Comparison of ENCODE assay signal across 18 mouse cellular contexts in the genomic region with DNA sequence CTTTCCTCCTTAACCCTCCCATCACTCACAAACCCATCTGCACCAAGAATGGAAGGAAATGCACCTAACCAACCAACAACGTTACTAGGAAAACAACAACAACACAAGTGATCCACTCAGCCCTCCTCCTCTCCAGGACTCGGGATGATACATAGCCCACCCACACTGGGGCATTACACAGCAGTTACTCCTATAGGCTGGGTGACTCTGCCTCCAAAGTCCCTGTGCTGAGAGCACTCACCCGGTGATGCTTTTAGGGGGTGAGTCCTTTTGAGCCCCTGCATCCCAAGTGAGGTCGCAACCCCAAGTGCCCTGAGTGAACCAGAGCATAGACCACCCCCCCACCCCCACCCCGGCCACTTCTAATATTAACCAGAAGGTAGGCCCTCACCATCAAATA.
"Had no signal": no experiment of that assay in that cellular context is flagged by ENCODE, and none has a peak within 500 bp of the region (broad histone marks: within the 10 kb centered on the region; RNA-seq: fewer than 3 reads in every experiment).

No protein-coding gene starts in this region.

- H3K4me1 ChIP-seq: intestine, embryonic 15.5 days; liver, embryonic 13.5 days; lung, embryonic 15.5 days; megakaryocyte, embryonic 14.5 days; midbrain, embryonic 12.5 days; neural tube, embryonic 15.5 days had no signal

- H3K27me3 ChIP-seq: intestine, embryonic 15.5 days; liver, embryonic 13.5 days; lung, embryonic 15.5 days; megakaryocyte, embryonic 14.5 days; midbrain, embryonic 12.5 days had no signal

- H3K4me2 ChIP-seq: intestine, embryonic 15.5 days; liver, embryonic 13.5 days; lung, embryonic 15.5 days; midbrain, embryonic 12.5 days; neural tube, embryonic 15.5 days had no signal

- H3K27ac ChIP-seq: intestine, embryonic 15.5 days; left cerebral cortex, adult 2 months; liver, embryonic 13.5 days; lung, embryonic 15.5 days; macrophage; midbrain, embryonic 12.5 days; neural tube, embryonic 15.5 days had no signal

- H3K4me3 ChIP-seq: intestine, embryonic 15.5 days; left cerebral cortex, adult 2 months; liver, embryonic 13.5 days; lung, embryonic 15.5 days; megakaryocyte, embryonic 14.5 days; midbrain, embryonic 12.5 days; myocyte; neural tube, embryonic 15.5 days had no signal

- H3K36me3 ChIP-seq: intestine, embryonic 15.5 days; liver, embryonic 13.5 days; lung, embryonic 15.5 days; midbrain, embryonic 12.5 days; neural tube, embryonic 15.5 days had no signal

- H3K9me3 ChIP-seq: intestine, embryonic 15.5 days; liver, embryonic 13.5 days; lung, embryonic 15.5 days had no signal

- ATAC-seq: intestine, embryonic 15.5 days; liver, postnatal 0 days had no signal

- H3K9ac ChIP-seq: intestine, embryonic 15.5 days; liver, embryonic 13.5 days; liver, postnatal 0 days; lung, embryonic 15.5 days; midbrain, embryonic 12.5 days; neural tube, embryonic 15.5 days had no signal

- DNase-seq: kidney, adult 18-20 months; kidney, postnatal 14 days; liver; liver, embryonic 13.5 days; liver, postnatal 0 days; lung, postnatal 14 days; right cerebral cortex, adult 18-20 months; right cerebral cortex, postnatal 25 days; thymus, adult 18-20 months; thymus, postnatal 25 days had no signal
